18 mouse cellular contexts compared by ENCODE assay signal in genomic region chr2:173843671-173844070, GRCm38 (mm10).
"Had no signal": no experiment of that assay in that cellular context is flagged by ENCODE, and none has a peak within 500 bp of the region (broad histone marks: within the 10 kb centered on the region; RNA-seq: fewer than 3 reads in every experiment).

No protein-coding gene starts in this region.

- DNase-seq: kidney, adult 9 months; kidney, postnatal 14 days; kidney, postnatal 4 days; liver; lung, adult 18-20 months; lung, postnatal 10 days; lung, postnatal 36 days; midbrain, embryonic 14.5 days; thymus, adult 2 months; thymus, postnatal 14 days; thymus, postnatal 4 days had no signal

- H3K9me3 ChIP-seq: limb, embryonic 10.5 days; limb, embryonic 13.5 days; liver, embryonic 12.5 days; liver, embryonic 15.5 days; lung, embryonic 15.5 days had no signal

- H3K27me3 ChIP-seq: limb, embryonic 13.5 days; liver, embryonic 12.5 days; liver, embryonic 15.5 days; lung, embryonic 15.5 days; megakaryocyte, embryonic 14.5 days had no signal

- H3K27ac ChIP-seq: limb, embryonic 10.5 days; limb, embryonic 13.5 days; liver, embryonic 12.5 days; liver, embryonic 15.5 days; lung, embryonic 15.5 days had no signal

- H3K4me1 ChIP-seq: limb, embryonic 10.5 days; limb, embryonic 13.5 days; liver, embryonic 12.5 days; liver, embryonic 15.5 days; lung, embryonic 15.5 days; megakaryocyte, embryonic 14.5 days had no signal

- H3K36me3 ChIP-seq: limb, embryonic 10.5 days; limb, embryonic 13.5 days; liver, embryonic 12.5 days; liver, embryonic 15.5 days; lung, embryonic 15.5 days had no signal

- ATAC-seq: liver, embryonic 12.5 days had no signal

- H3K9ac ChIP-seq: limb, embryonic 13.5 days; liver, embryonic 12.5 days; liver, embryonic 15.5 days; lung, embryonic 15.5 days had no signal

- H3K4me2 ChIP-seq: limb, embryonic 13.5 days; liver, embryonic 12.5 days; liver, embryonic 15.5 days; lung, embryonic 15.5 days; midbrain, embryonic 11.5 days had no signal

- H3K4me3 ChIP-seq: limb, embryonic 10.5 days; limb, embryonic 13.5 days; liver, embryonic 12.5 days; liver, embryonic 15.5 days; lung, embryonic 15.5 days; megakaryocyte, embryonic 14.5 days had no signal
